Mouse (Mus musculus): ENCODE data around the gene Defb45.

DNA sequence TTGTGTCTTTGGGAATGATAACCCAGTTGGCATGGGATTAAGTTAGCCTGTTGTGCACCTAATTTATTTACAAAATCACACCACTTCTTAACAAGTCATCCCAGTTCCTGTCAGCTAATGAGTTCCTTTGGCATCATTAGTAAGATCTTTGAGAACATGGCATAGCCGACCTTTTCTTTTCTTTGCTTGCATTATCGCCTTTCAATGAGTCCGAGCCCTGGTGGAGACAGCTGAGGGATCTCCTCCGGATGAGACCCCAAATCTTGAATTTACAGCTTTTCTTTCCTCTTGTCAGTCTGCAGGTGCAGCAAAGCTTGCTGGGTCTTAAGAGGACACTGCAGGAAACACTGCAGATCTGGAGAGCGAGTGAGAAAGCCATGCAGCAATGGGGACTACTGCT, 30.2 kb downstream of the Defb45 start, which contains the start of gene Gm17416:
- TF ChIP-seq CTCF (IDR thresholded peaks at IDR 0.05), result no peak
- TF ChIP-seq POLR2A (IDR thresholded peaks at IDR 0.05; ENCODE audit: insufficient read depth, low read depth, low read length), result no peak

Measured in heart, adult 2 months (tissue).